Mouse (Mus musculus): ENCODE data around the gene Tfcp2. TPM values are rescaled to one million over a fixed set of nuclear protein-coding genes. Genes with fewer than 3 reads are reported as not detected.
A peak's percentile ranks its signal among the peaks of the same experiment; 100 is the strongest.

Gene Tfcp2
- polyA plus RNA-seq, 1 experiment: 11.4 TPM

- DNase-seq (ENCODE audit: low read depth): no peak
Measured at GRCm38 (mm10) chr15:100486450-100486849, 65.4 kb downstream of the Tfcp2 start.

GRCm38 (mm10) chr15:100485576-100485975, 66.2 kb downstream of the Tfcp2 start:
- DNase-seq (ENCODE audit: low read depth): peak; percentile 60

DNA sequence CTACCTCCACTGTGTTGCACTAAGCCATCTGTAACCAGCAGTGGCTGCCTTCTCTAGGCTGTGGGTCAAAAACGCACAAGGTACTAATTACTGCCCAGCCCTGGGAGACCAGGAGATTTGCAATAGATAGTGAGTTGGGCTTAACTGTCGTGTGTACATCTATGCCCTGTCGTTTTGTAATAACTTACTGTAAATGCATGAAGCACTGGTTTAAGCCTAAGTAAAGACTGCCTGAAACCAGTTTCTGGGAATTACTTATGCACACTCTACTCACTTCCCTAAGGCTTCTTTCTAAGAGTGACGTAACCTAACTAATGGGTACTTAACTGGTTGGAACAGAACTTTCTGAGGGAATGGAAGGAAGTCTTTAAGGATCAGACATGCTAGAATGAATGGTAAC, 72.9 kb downstream of the Tfcp2 start:
- DNase-seq (ENCODE audit: low read depth): peak; percentile 68

DNA sequence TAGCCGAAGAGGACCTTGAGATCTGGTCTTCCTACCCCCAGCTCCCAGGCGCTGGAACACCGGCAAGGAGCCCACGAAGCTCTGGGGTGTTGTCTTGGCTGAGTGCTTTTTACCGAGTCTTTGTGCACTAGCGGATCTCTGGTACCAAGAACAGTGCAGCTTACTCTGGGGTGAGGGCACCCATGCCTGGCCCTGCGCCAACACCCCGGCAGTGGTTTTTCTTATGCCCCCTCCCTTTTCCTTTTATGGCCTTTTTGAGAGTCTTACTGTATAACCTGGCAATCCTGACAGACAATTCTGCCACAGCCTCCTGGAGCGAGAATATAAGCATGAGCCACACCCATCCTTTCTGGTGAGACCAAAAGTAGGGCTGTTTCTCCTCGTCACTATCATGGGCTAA, 73.5 kb downstream of the Tfcp2 start:
- DNase-seq (ENCODE audit: low read depth): no peak

GRCm38 (mm10) chr15:100473926-100474503, 77.8 kb downstream of the Tfcp2 start:
- DNase-seq (ENCODE audit: low read depth): no peak

DNA sequence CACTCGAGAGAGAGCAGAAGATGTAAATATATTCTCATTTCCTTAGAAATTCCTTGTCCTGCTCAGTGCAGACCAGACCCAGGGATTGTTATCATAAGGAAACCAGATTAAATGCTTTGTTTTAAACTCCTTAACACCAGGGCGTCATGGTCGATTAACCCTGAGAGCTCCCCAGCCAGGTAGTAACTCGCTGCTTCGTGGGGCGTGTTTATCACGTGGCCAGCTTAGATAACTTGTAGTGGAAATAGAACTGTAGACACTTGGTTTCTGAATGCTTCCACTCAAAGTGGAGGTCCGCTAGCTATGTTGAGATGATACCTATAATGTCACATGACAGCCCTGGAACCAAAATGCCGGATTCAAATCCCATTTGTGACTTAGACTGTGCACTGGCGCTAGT, 81.8 kb downstream of the Tfcp2 start:
- DNase-seq (ENCODE audit: low read depth): no peak

GRCm38 (mm10) chr15:100469189-100469545, 82.6 kb downstream of the Tfcp2 start:
- DNase-seq (ENCODE audit: low read depth): no peak

DNA sequence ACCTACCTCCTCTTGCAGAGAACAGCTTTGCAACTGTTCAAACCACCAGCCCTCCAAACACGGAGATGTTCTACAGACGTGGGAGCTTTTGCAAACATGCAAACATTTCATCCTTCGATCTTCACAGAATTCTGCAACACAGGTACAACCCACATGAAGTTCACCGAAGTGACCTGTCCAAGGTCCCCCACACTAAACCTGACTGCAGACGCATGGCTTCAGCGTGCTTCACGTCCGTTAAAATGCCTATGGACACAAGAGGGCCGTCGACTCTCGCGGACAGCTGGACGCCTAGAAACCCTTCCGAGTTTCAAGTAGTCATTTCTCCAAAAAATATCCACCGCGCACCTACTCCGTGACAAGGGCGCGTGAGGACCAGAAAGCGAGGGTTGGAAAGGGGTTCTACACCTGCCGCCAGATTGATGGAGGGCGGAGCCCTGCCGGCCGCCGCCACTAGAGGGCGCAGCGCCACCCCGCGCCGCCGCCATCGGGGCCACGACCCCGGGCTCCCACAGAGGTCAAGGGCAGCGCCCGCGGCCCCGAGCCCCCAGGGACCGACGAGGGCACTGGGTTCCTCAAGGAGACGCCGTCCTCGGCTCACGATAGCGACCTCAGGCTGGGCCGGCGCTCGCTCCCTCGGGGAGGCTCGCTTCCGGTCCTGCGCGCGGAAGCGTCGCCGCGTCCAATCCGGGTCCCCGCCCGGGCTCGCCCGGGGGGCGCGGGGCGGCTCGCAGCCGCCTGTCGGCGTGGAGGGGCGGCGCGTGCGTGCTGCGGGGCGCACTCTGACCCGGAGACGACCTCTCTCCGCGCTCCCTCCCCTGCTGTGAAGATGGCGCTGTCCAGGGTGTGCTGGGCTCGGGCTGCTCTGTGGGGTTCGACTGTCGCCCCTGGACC, 83.3 kb downstream of the Tfcp2 start, which contains the start of gene Letmd1:
Gene Letmd1, plus strand, starts transcription at position 729 of the 894 bp plus-strand sequence.
- no peak for DNase-seq (ENCODE audit: low read depth)

DNA sequence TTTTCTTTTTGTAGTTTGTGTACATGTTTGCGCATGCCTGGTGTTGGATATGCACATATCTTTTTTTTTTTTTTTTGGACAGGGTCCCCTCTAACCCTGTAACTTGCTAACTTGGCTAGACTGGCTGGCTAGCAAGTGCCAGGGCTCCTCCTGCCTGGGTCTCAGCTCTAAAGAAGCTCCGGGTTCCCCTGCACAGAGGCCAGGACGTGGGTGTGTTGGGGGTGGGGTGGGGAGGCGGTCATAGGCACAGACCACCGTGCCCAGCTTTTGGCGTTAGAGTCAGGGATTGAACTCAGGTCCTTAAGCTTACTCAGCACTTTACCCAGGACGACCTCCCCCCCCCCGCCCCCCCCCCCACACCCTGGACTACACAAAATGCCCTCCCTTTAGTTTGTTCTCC, 84.1 kb downstream of the Tfcp2 start:
- DNase-seq (ENCODE audit: low read depth): no peak

- no peak for DNase-seq (ENCODE audit: low read depth)
Measured at GRCm38 (mm10) chr15:100465432-100465831, 86.4 kb downstream of the Tfcp2 start.

GRCm38 (mm10) chr15:100463712-100464111, 88.1 kb downstream of the Tfcp2 start:
- DNase-seq (ENCODE audit: low read depth): no peak

- no peak for DNase-seq (ENCODE audit: low read depth)
Measured at GRCm38 (mm10) chr15:100462086-100462485, 89.7 kb downstream of the Tfcp2 start.

- no peak for DNase-seq (ENCODE audit: low read depth)
Measured at GRCm38 (mm10) chr15:100461646-100462045, 90.2 kb downstream of the Tfcp2 start.

DNA sequence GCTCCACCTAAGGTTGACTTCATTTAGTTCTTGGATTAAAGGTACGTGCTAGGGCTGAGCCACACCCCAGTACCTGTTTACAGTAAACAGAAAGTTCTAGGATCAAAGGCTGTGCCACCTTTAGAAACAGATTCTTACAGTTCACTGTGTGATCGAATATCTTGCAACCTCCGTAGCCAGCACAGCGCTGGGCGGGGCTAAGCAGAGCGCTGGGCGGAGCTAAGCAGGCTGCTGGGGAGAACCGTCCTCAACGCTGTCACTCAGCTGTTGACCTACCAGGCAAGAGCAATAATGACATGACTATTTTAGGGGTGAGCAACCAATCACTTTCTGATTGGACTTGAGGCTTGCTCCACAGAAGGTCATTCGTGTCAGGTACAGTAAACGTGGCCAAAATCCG, 90.9 kb downstream of the Tfcp2 start:
- DNase-seq (ENCODE audit: low read depth): no peak

DNA sequence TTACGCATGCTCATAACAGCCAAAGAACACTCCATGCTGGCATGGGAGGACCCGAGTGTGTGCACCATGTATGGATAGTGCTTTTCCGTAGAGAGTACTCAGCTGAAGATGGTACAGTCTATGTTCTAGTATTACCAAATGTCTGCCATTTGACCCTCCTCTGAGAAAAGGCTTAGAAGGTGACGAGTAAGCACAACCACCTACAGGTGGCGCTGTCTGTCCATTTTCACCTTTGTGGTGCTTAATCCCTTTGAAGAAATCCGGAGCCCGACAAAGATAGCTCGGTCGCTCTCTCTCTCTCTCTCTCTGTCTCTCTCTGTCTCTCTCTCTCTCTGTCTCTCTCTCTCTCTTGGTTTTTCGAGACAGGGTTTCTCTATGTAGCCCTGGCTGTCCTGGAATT, 93.8 kb downstream of the Tfcp2 start:
- no peak for DNase-seq (ENCODE audit: low read depth)

GRCm38 (mm10) chr15:100457340-100457739, 94.5 kb downstream of the Tfcp2 start:
- no peak for DNase-seq (ENCODE audit: low read depth)

DNA sequence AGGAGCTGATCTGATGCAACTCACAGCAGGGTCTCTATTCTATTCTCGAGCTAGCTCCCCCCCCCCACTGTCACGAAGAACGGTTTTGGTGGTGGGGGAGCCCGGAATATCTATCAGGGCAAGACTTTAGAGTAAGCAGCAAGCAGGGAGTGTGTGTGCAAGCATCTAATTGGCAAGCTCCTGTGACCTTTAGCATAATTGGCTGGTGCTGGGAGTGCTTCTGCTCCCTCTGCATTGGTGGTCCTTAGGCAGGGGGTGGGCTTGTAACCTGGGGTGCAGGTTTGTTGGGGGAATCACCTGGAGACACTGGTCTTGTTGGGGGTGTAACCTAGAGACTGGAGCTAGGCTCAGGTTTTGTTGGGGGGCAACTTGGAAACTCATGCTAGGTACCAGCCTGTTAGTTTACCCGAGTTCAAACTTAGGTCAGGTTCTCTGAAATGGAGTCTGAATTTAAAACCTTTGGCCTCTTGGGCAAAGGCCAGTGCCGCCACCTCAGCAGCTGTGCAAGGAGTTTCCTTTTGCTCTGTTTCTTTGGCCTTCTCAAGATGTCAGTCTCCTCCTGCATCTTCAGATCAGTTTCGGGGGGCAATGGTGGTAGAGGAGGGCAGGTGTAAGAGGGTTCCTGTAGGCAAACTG, 95.3 kb downstream of the Tfcp2 start:
- DNase-seq (ENCODE audit: low read depth): no peak

DNA sequence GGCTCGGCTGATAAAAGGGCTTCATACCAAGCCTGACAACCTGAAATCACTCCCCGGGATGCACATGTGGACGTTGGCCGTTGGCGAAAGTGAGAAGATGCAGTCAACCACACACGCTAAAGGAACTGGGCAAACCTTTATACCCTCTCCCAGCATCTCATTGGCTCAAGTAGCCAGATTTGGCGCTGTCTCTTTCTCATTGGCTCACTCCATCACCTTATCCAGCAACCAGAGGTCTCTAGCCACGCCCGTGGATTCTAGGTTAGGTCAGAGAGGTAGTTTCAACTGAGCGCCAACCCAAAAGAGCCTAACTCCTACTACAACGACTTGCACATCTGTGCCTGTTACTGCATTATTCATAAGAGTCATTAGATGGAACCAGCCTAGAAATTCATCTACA, 99.3 kb downstream of the Tfcp2 start:
- no peak for DNase-seq (ENCODE audit: low read depth)

DNA sequence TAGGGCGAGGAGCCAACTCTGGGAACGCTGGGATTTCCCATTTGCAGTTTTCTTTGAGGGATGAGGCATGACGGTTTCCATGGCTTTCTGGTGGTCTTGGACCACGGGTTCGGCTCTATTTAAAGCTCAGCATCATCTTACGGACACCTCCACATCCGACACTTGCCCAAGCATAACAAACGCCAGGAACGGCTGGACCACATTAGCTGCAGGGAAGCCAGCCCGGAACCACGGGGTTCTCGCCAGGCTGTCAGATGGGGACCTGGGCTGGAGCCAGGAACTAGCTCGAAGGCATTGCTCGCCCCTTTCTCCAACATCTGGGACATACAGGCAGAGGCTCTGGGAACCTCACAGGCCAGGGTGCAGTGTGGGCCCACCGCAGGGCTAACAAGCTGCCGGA, 100.6 kb downstream of the Tfcp2 start:
- DNase-seq (ENCODE audit: low read depth): no peak

DNA sequence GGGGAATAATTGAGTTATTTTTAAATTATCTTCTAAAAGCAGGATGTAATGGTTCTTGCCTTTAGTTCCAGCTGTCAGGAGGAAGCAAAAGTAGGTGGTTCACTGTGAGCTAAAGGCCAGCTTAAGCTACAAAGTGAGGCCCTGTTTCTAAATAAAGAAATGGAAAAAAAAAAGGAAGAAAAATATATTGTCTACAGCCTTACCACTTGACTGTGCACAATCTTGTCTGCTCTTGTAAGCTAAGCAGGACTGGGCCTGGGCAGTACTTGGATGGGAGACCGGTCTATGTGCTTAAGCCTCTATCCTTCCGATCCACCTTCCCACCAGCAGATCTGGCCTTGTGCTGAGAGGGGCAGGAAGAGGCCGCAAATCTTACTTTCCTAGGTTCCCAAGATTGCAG, 102.3 kb downstream of the Tfcp2 start:
- DNase-seq (ENCODE audit: low read depth): no peak

DNA sequence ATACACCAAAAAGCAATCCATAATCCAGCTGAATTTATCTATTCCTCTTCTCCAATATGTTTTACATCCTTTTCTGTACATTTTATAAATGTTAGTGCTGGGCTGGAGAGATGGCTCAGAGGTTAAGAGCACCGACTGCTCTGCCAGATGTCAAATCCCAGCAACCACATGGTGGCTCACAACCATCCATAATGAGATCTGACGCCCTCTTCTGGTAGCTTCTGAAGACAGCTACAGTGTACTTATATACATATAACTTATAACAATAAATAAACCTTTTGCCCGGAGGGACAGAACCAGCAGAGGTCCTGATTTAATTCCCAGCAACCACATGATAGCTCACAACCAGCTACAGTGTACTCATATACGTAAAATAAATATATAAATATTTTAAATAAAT, 103.2 kb downstream of the Tfcp2 start:
- DNase-seq (ENCODE audit: low read depth): no peak

Data from gonadal fat pad, adult 2 months (tissue).